Mouse (Mus musculus) limb, embryonic 14.5 days (tissue): ENCODE measurements around the gene Sema3g. TPM values are rescaled to one million over a fixed set of nuclear protein-coding genes. Genes with fewer than 3 reads are reported as not detected.
A peak's percentile ranks its signal among the peaks of the same experiment; 100 is the strongest.

ENCODE experiments used
- ATAC-seq: fragments of 200-750 bp; cut with Nextera tagmentation; 2 replicates; pipeline ENCODE4 v1.8.0; 2017; ENCODE audit warnings: low read depth, moderate number of reproducible peaks, moderate TSS enrichment; ENCODE audit not compliant: low FRiP score
- DNase-seq: peaks from one replicate; pipeline ENCODE4 v3.0.0-alpha.2; 2015; ENCODE audit warnings: low spot score
- H3K27ac ChIP-seq: fragments of 300-500 bp; sonication (generic); replicated peaks from 2 replicates; pipeline ENCODE4 v1.5.1; 2014; ENCODE audit warnings: low read depth, mild to moderate bottlenecking, low read length, moderate library complexity, mixed read lengths
- H3K27me3 ChIP-seq: fragments of 300-500 bp; sonication (generic); 2 replicates; pipeline ENCODE4 v1.6.1; 2014; ENCODE audit warnings: low read length, mixed read lengths; ENCODE audit not compliant: control insufficient read depth, insufficient read depth
- H3K36me3 ChIP-seq: fragments of 300-500 bp; sonication (generic); 2 replicates; pipeline ENCODE4 v1.6.1; 2014; ENCODE audit warnings: mild to moderate bottlenecking, low read length, moderate library complexity, mixed read lengths; ENCODE audit not compliant: control insufficient read depth, insufficient read depth
- H3K4me1 ChIP-seq: fragments of 300-500 bp; sonication (generic); 2 replicates; pipeline ENCODE4 v1.6.1; 2014; ENCODE audit warnings: antibody characterized with exemption, low read length, mixed read lengths; ENCODE audit not compliant: control insufficient read depth, insufficient read depth
- H3K4me2 ChIP-seq: fragments of 300-500 bp; sonication (generic); replicated peaks from 2 replicates; pipeline ENCODE4 v1.6.1; 2014; ENCODE audit warnings: low read depth, mild to moderate bottlenecking, low read length, moderate library complexity; ENCODE audit not compliant: severe bottlenecking
- H3K4me3 ChIP-seq: fragments of 300-500 bp; sonication (generic); replicated peaks from 2 replicates; pipeline ENCODE4 v1.5.1; 2014; ENCODE audit warnings: low read length
- H3K9ac ChIP-seq: fragments of 300-500 bp; sonication (generic); 2 replicates; pipeline ENCODE4 v1.6.1; 2014; ENCODE audit warnings: mild to moderate bottlenecking, low read depth, low read length, moderate library complexity; ENCODE audit not compliant: severe bottlenecking
- H3K9me3 ChIP-seq: fragments of 300-500 bp; sonication (generic); 2 replicates; pipeline ENCODE4 v1.6.1; 2016; ENCODE audit warnings: low read length; ENCODE audit not compliant: control insufficient read depth
- POLR2A ChIP-seq: fragments of 200-500 bp; IDR thresholded peaks from 2 replicates; pipeline ENCODE4 v1.8.0; 2012; ENCODE audit warnings: inconsistent platforms, mild to moderate bottlenecking, moderate library complexity, borderline replicate concordance; ENCODE audit not compliant: insufficient read depth, insufficient read length; ENCODE audit errors: extremely low read depth
- WGBS: fragments of 180-500 bp; shearing (Covaris S2); extraction: QIAGEN DNeasy Blood & Tissue Kit; methylation state at CpG from one replicate; pipeline ENCODE4 v1.1.7; 2014; 5-methylcytosine and 5-hydroxymethylcytosine counted together
- polyA plus RNA-seq, 2 experiments: library from polyadenylated mRNA; depleted of rRNA in 1 of 2; stranded (reverse) in 1 of 2; unstranded in 1 of 2; fragments of >200 nt; fragmentation: Nextera tagmentation in 1 of 2; extraction: Ambion mirVana in 1 of 2; gene quantifications; 2 replicates each; pipeline versions ENCODE4 v1.2.1 to v1.2.3; 2012 to 2014

The Sema3g gene
- polyA plus RNA-seq (2012; rRNA removed) = 3.7 and 4.0 TPM in 2 replicates
- polyA plus RNA-seq (2014; fragmentation: Nextera tagmentation; extraction: Ambion mirVana) = 0.25 and 0.29 TPM in 2 replicates

- no peak within 1 kb of the TSS for H3K4me3 ChIP-seq
- H3K9ac ChIP-seq = no peak within 1 kb of the TSS; the same call in 1 of the 2 replicates
- H3K27ac ChIP-seq = no peak within 1 kb of the TSS
- peak within 1 kb of the TSS; percentile 26 for H3K4me2 ChIP-seq
- no peaks in the 10 kb centered on the region for H3K36me3 ChIP-seq
- WGBS = 7% methylated on average over 11 of the region's 11 CpGs
- peak; percentile 71 for DNase-seq
- ATAC-seq = peak; percentile 21; the same call in 1 of the 2 replicates
- TF ChIP-seq POLR2A = no peak
- no peaks in the 10 kb centered on the region for H3K27me3 ChIP-seq
- 0 out of 2 replicates have a peak, but pooled peaks cover 9% of the 10 kb centered on the region for H3K4me1 ChIP-seq
- no peaks in the 10 kb centered on the region for H3K9me3 ChIP-seq
These were observed at the start of gene Sema3g for GRCm38 (mm10) chr14:31217666-31218065. Gene Sema3g, plus strand, starts transcription at chr14:31217860.

GRCm38 (mm10) chr14:31168425-31168824 lies 49.2 kb upstream of the Sema3g start, which contains the start of gene Stab1:
Gene Stab1, minus strand, starts transcription at chr14:31168641.
- Histone ChIP-seq H3K4me2 (no peak within 1 kb of the TSS; the same call in 1 of the 2 replicates), H3K27ac (no peak within 1 kb of the TSS), H3K9me3 (no peaks in the 10 kb centered on the region), H3K27me3 (no peaks in the 10 kb centered on the region), H3K4me1 (no peaks in the 10 kb centered on the region), H3K36me3 (peaks cover 37% of the 10 kb centered on the region), H3K4me3 (peak within 1 kb of the TSS; percentile 10), H3K9ac (no peak within 1 kb of the TSS)
- TF ChIP-seq POLR2A = no peak
- DNase-seq (no peak), ATAC-seq (no peak)
- 45% methylated on average over 10 of the region's 10 CpGs for WGBS

GRCm38 (mm10) chr14:31169508-31169907 lies 48.2 kb upstream of the Sema3g start:
- WGBS = 79% methylated on average over 6 of the region's 6 CpGs
- Histone ChIP-seq H3K27ac (no peak overlapping the region), H3K27me3 (no peaks in the 10 kb centered on the region), H3K36me3 (peaks cover 47% of the 10 kb centered on the region), H3K4me1 (no peaks in the 10 kb centered on the region), H3K4me2 (no peak overlapping the region), H3K9me3 (no peaks in the 10 kb centered on the region), H3K4me3 (no peak overlapping the region), H3K9ac (no peak overlapping the region)
- DNase-seq (no peak), ATAC-seq (no peak)
- no peak for TF ChIP-seq POLR2A

GRCm38 (mm10) chr14:31170963-31171362 lies 46.7 kb upstream of the Sema3g start:
- Histone ChIP-seq H3K9ac (no peak overlapping the region), H3K36me3 (peaks cover 62% of the 10 kb centered on the region), H3K27ac (no peak overlapping the region), H3K4me2 (no peak overlapping the region), H3K9me3 (no peaks in the 10 kb centered on the region), H3K4me3 (no peak overlapping the region), H3K4me1 (no peaks in the 10 kb centered on the region), H3K27me3 (no peaks in the 10 kb centered on the region)
- DNase-seq = no peak
- 86% methylated on average over 13 of the region's 13 CpGs for WGBS
- no peak for TF ChIP-seq POLR2A
- ATAC-seq = no peak

GRCm38 (mm10) chr14:31171386-31171785 lies 46.3 kb upstream of the Sema3g start:
- ATAC-seq = no peak
- peaks cover 66% of the 10 kb centered on the region for H3K36me3 ChIP-seq
- DNase-seq = no peak
- H3K9ac ChIP-seq = no peak overlapping the region
- H3K4me3 ChIP-seq = no peak overlapping the region
- no peaks in the 10 kb centered on the region for H3K4me1 ChIP-seq
- TF ChIP-seq POLR2A = no peak
- H3K4me2 ChIP-seq = no peak overlapping the region
- H3K9me3 ChIP-seq = no peaks in the 10 kb centered on the region
- H3K27me3 ChIP-seq = no peaks in the 10 kb centered on the region
- no peak overlapping the region for H3K27ac ChIP-seq
- 88% methylated on average over 7 of the region's 11 CpGs for WGBS
